Mouse (Mus musculus) heart, adult 2 months (tissue): ENCODE results near the gene Olfr1278.

Experiments used
- CTCF ChIP-seq: fragments of 200-600 bp; IDR thresholded peaks from 2 replicates; pipeline ENCODE4 v1.8.1; 2022; ENCODE audit warnings: antibody characterized with exemption, mild to moderate bottlenecking, moderate library complexity
- POLR2A ChIP-seq: fragments of 200-500 bp; IDR thresholded peaks from 2 replicates; pipeline ENCODE4 v1.6.1; 2011; ENCODE audit warnings: mild to moderate bottlenecking, low read depth, low read length, control low read depth; ENCODE audit not compliant: insufficient read depth

- TF ChIP-seq CTCF: no peak
- no peak for TF ChIP-seq POLR2A
These were observed 8.6 kb downstream of the Olfr1278 start for GRCm38 (mm10) chr2:111298541-111298940.
